Mouse (Mus musculus) liver, adult (tissue): Measurements from ENCODE around the gene Krtap9-5.

Source experiments
- GATA4 ChIP-seq: IDR thresholded peaks from 2 replicates; pipeline ENCODE4 v1.6.1; 2014; ENCODE audit warnings: mild to moderate bottlenecking, low read length; ENCODE audit not compliant: insufficient replicate concordance

Krtap9-5 gene

GRCm38 (mm10) chr11:99993620-99994383 lies 45.5 kb downstream of the Krtap9-5 start, which contains the start of gene Krtap17-1:
Krtap17-1 (minus strand) TSS chr11:99993994.
- no peak for TF ChIP-seq GATA4

- no peak for TF ChIP-seq GATA4
Observed at GRCm38 (mm10) chr11:99994384-99994661, 46.0 kb downstream of the Krtap9-5 start.

GRCm38 (mm10) chr11:99999091-99999490 lies 50.8 kb downstream of the Krtap9-5 start:
- TF ChIP-seq GATA4: no peak
